Mouse (Mus musculus) cerebellum, adult 9-11 months (tissue): Measurements from ENCODE around the gene Gm6377.

Experiments used
- DNase-seq: peaks from one replicate; pipeline ENCODE4 v3.0.0; 2022

Gene Gm6377

GRCm38 (mm10) chrX:109196468-109196867 lies at the start of gene Gm6377:
Gene Gm6377, plus strand, starts transcription at chrX:109196756.
- DNase-seq: no peak

DNA sequence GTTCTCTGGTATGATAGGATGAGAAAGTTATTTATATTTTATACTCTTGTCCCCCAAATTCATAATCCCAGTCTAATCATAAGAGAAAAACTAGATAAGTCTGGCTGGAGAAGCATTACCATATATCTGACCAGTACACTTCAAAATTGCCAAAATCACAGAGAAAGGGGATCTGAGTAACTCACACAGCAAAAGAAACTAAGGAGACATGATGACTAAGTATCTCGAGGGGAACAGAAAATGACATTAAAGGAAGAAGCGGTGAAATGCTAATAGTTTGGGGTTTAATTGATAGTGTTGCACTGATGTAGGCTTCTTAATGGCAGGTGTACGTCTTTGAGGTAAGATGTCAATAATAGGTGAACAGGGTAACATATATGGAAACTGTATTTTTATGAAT lies 49.4 kb upstream of the Gm6377 start:
- no peak for DNase-seq

DNA sequence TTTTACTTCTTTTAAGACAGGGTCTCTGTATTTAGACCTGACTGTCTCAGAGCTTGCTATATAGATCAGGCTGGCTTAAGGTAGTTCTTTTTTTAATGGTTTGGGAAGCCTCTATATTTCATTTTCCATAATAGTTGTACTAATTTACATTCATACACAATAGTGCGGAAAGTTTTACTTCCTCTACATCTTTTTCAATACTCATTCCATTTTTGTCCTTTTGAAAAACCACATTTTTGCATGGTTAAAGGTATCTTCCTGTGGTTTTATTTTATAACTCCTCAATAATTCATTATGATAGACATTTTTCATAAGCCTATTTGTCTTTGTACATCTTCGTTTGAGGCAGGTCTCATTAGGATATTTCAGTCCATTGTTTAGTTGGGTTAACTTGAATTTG lies 45.3 kb upstream of the Gm6377 start:
- no peak for DNase-seq

DNA sequence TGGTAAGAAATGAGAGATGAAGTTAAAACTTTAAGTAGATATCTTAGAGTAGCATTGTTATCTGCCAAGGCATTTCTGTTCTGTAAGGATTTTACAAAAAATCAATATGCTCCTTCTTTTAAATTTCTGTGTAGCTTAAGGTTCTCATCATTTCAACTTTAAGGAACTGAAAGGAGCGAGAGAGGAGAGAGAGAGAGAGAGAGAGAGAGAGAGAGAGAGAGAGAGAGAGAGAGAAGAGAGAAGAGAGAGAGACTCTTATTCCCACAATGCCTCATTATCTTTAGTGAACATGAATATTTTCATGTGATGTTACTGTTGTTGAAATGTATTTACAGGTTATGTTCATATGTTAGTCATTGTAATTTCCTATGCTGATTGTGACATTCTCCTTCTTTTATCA lies 36.2 kb upstream of the Gm6377 start:
- DNase-seq: no peak

DNA sequence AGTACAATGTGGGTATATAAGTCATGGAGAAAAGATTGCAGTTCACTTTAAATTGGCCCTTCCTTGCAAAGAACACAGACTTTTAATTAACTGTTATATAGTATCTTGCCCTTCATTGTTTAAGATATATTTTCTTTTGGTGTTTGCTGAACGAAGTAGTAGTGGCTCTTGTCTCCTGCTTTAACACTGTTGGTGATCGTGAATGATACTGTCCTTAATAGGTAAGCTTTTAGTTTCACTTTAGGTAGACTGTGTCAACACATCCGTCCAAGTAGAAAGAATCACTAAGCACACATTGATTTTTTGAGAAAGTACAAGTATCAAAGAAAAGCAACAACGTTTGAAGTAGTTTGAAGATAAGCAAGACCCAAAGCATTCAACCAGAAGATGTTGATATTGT lies 35.7 kb upstream of the Gm6377 start:
- DNase-seq: no peak

GRCm38 (mm10) chrX:109175038-109175437 lies 21.5 kb upstream of the Gm6377 start:
- no peak for DNase-seq

GRCm38 (mm10) chrX:109175470-109175869 lies 21.1 kb upstream of the Gm6377 start:
- no peak for DNase-seq

DNA sequence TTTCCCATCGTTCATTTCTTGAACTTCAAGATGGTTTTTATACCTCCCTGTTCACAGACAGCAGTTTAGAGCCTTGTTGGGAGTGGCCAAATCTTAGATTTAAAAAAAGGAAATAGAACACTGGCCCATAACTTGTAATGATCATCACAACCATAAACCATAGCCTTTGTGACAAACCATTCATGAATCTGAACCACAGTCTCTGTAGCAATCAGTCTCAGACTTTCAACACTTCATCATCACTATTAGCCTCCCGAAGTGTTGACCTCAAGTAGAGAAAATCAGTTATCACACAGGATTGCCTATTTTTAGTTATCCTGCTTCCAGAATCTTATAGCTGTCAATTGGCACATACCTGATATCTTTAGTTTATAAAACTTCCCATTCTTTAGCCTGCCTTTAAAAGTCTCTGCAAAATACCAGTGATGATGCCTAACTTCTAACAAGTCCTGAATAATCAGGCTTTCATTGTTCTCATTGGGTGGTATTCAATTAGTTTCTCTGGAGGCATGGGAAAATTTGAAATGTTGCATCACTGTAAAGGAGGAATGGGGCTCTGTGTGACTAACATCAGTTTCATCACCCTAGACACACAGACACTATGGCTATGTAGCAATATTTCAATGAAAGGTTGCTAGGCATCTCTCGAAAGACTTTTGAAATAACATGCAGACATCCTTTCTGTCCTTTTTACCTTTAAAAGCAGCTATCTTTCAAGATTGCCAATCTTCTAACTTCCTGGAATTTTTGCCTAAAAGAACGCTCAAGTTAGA lies 11.7 kb upstream of the Gm6377 start:
- DNase-seq: no peak

DNA sequence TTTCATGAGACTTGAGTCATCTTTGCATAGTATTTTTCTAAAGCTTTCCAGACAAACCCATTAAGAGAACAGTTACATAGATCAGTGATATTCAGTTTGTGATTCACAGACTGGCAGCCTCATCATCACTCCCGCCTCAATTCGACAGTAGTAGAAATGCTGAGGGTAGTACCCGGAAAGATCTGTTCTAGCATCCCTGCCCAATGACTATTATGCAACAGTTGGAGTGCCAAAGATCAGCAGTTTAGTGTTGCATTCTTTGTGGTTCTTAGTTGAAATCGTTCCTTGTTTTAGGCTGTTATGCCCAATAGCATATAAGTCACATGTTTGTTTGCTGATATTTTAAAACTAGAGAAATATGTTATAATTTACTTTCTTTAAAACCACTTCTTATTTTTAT lies 6.9 kb upstream of the Gm6377 start:
- DNase-seq: no peak

GRCm38 (mm10) chrX:109190969-109191368 lies 5.6 kb upstream of the Gm6377 start:
- DNase-seq: no peak

- DNase-seq: no peak
Observed at GRCm38 (mm10) chrX:109191436-109191835, 5.1 kb upstream of the Gm6377 start.

DNA sequence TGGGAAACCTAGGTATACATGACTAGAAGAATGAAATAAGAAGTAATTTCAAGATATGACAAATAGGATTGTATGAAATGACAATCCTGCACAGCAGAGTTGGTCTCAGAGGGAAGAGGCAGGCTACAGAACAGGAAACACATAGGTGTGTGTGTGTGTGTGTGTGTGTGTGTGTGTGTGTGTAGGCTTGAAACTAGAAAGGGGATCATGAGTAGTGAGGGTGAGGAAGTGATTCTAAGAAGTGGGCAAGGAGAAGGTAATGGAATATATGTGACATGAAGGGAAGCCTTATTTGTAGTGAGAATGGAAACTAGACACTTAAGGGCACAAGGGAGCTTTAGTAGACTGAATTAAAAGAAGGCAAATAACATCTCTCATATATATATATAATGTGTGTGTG lies 11.3 kb downstream of the Gm6377 start:
- no peak for DNase-seq

DNA sequence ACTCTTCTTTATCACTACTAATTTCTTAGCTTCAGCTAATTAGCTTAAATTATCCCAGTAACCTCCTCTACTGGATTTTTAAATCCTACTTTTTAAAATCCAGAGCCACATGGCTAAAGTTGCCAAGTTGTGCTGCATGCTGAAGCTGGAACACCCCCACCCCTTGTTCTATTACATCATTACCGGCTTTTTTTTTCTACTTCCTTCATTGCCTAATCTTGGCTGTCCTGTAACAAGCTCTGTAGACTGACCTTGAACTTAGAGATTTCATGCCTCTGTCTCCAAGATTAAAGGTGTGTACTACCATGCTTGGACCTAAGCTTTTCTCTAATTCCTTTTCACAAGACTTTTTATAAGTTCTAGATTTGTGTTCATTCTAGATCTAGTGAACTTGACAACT lies 32.2 kb downstream of the Gm6377 start:
- DNase-seq: no peak

DNA sequence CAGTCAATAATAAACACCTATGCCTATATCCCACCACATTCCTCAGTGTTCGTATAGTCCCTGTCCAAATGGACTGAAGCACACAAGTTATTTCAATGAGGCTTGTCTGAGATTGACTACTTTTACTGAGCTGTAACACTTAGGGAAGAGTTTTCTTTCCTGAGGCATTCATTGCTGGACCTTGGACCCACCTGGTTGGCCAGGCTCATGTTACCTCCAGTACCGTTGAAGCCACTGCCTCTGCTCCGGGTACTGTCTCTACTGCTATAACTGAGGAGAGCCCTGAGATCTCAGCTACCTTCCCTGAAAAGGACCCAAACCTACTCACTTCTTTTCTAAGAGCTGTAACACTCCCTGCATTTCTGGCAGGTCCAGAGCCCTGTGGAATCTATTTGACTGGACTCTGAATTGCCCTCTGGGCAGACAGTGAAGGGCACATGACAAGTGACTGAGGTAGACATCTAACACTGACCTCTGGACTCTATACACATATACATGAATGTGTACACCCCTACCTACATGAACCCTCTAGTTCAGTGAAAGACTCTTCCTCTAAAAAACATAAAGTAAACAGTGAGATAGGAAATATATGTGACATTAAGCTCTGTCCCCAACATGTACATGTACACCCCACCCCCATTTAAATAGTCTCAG lies 39.0 kb downstream of the Gm6377 start:
- DNase-seq: no peak

DNA sequence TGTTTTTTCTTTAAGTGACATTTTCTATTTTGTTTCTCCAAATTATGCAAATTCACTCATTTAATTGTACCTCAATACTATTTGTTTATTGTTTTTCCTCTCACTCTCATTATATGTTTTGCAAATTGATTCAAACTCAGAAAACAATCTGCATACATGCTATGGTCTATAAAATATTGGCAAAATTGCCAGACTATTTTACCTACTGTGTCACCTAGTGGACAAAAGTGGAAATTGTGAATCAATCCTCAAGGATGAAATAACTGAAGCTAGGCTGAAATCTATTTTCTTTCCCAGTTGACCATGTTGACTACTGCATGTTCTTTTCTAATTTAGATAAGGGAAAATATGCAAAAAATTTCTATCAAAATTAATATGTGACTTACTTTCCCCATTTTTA lies 41.6 kb downstream of the Gm6377 start:
- no peak for DNase-seq
